Mouse (Mus musculus): ENCODE results near the gene Arhgap35.
A peak's percentile ranks its signal among the peaks of the same experiment; 100 is the strongest.

The Arhgap35 gene

GRCm38 (mm10) chr7:16507284-16507683 is 107.5 kb downstream of the Arhgap35 start:
- DNase-seq: peak; percentile 80

- DNase-seq: no peak
These were observed 109.6 kb downstream of the Arhgap35 start for GRCm38 (mm10) chr7:16505226-16505593.

GRCm38 (mm10) chr7:16504573-16505225 is 110.1 kb downstream of the Arhgap35 start:
- DNase-seq: no peak

- DNase-seq: no peak
These were observed 113.2 kb downstream of the Arhgap35 start for GRCm38 (mm10) chr7:16501571-16501970.

- DNase-seq: no peak
These were observed 115.1 kb downstream of the Arhgap35 start for GRCm38 (mm10) chr7:16499671-16500104.

- no peak for DNase-seq
These were observed 118.5 kb downstream of the Arhgap35 start for GRCm38 (mm10) chr7:16496260-16496659.

- peak; percentile 72 for DNase-seq
These were observed 121.4 kb downstream of the Arhgap35 start for GRCm38 (mm10) chr7:16493361-16493760.

- DNase-seq: no peak
These were observed 122.6 kb downstream of the Arhgap35 start for GRCm38 (mm10) chr7:16492211-16492610.

- peak; percentile 73 for DNase-seq
These were observed 123.0 kb downstream of the Arhgap35 start for GRCm38 (mm10) chr7:16491759-16492158.

- DNase-seq: peak; percentile 56
These were observed 124.8 kb downstream of the Arhgap35 start for GRCm38 (mm10) chr7:16489948-16490347.

- no peak for DNase-seq
These were observed 126.0 kb downstream of the Arhgap35 start for GRCm38 (mm10) chr7:16488816-16489215.

- no peak for DNase-seq
These were observed 137.2 kb downstream of the Arhgap35 start, which contains the start of gene Npas1 for GRCm38 (mm10) chr7:16477628-16478027. Npas1 (minus strand) TSS chr7:16477728.

- DNase-seq: peak; percentile 47
These were observed 138.2 kb downstream of the Arhgap35 start for GRCm38 (mm10) chr7:16476600-16476989.

GRCm38 (mm10) chr7:16475764-16476599 is 138.8 kb downstream of the Arhgap35 start:
- DNase-seq: no peak

GRCm38 (mm10) chr7:16475321-16475720 is 139.5 kb downstream of the Arhgap35 start:
- no peak for DNase-seq

- peak; percentile 65 for DNase-seq
These were observed 140.3 kb downstream of the Arhgap35 start for GRCm38 (mm10) chr7:16474445-16474844.

GRCm38 (mm10) chr7:16473847-16474246 is 140.9 kb downstream of the Arhgap35 start:
- no peak for DNase-seq

GRCm38 (mm10) chr7:16472116-16472709 is 142.6 kb downstream of the Arhgap35 start:
- DNase-seq: no peak

GRCm38 (mm10) chr7:16471549-16471948 is 143.2 kb downstream of the Arhgap35 start:
- peak; percentile 40 for DNase-seq

- DNase-seq: no peak
These were observed 146.7 kb downstream of the Arhgap35 start for GRCm38 (mm10) chr7:16468115-16468514.

GRCm38 (mm10) chr7:16466565-16466964 is 148.2 kb downstream of the Arhgap35 start:
- peak; percentile 32 for DNase-seq

- no peak for DNase-seq
These were observed 149.2 kb downstream of the Arhgap35 start for GRCm38 (mm10) chr7:16465568-16465967.

GRCm38 (mm10) chr7:16465160-16465559 is 149.6 kb downstream of the Arhgap35 start:
- DNase-seq: peak; percentile 80

- DNase-seq: peak; percentile 89
These were observed 151.6 kb downstream of the Arhgap35 start for GRCm38 (mm10) chr7:16463214-16463613.

Data from lung, postnatal 10 days (tissue).